Mouse (Mus musculus) cerebellum, adult 18-20 months (tissue): ENCODE measurements around the gene Ttyh1.

Source experiments
- DNase-seq, 2 experiments: peaks; one replicate each; pipeline ENCODE4 v3.0.0; 2021

The Ttyh1 gene

DNA sequence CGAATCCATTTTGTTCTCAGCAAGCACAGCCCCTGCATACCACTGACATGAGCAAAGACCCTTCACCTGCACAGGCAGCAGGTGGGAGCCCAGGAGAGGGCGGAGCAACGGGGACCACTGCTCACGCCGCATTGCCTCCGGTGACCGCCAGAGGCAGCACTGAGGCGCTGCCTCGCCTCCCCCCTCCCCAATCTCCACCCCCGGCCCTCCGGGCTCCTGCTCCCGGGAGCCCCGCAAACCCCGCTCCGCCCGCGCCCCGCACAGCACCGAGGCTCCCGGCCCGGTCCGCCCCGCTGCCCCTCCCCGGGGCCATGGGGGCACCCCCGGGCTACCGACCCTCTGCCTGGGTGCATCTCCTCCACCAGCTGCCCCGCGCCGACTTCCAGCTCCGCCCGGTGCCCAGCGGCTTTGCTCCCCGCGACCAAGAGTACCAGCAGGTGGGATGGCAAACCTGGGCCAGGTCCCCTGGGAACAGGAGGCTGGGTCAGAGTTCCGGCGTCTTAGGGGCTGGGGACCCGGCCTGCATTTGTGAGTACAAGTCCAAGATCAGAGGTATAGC is at the start of gene Ttyh1:
TSS of gene Ttyh1 (plus strand) at position 65 of the 559 bp plus-strand sequence.
- peak; percentile 75 to 88 for DNase-seq

- DNase-seq, result no peak
Observed at GRCm38 (mm10) chr7:4071066-4071465, 48.1 kb upstream of the Ttyh1 start.

- no peak for DNase-seq
Observed at GRCm38 (mm10) chr7:4073144-4073543, 46.1 kb upstream of the Ttyh1 start.

- DNase-seq, result no peak
Observed at GRCm38 (mm10) chr7:4079511-4079910, 39.7 kb upstream of the Ttyh1 start.

- DNase-seq, result no peak
Observed at GRCm38 (mm10) chr7:4080552-4080951, 38.7 kb upstream of the Ttyh1 start.

DNA sequence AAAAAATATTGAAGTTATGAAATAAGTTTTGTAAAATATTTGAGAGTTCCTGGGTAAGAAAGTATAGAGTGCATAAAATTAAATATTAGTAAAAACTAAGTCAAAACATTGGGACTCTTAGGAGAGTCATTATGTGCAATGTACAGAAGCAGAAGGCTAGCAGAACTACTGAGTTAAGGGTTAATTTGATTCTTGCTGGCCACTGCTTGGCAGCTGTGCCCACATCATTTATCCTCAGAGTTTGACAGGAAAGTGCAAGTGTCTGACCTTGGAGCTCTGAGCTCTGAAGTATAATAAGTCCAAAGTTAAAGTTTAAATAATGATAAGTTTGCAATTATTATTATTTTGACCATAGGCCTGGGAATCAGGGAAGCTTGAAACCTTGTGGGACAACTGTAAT is 37.5 kb upstream of the Ttyh1 start:
- DNase-seq, result no peak

DNA sequence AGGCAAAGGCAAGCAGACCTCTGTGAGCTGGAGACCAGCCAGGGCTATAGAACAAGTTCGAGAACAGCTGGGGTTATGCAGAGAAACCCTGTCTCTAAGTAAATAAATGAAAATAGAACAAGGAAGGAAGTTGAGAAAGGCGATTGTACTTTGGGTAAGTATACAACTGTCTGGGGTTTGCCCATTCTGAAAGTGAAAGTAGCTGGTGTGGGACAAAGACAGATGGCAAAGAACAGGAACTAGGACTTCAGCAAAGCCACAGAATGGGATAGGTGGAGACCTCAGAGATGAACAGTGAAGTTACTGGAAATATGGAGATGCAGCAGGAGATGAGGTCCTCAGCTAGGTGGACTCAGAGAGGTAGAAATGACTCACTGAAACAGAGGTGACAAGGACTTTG is 36.4 kb upstream of the Ttyh1 start:
- no peak for DNase-seq

DNA sequence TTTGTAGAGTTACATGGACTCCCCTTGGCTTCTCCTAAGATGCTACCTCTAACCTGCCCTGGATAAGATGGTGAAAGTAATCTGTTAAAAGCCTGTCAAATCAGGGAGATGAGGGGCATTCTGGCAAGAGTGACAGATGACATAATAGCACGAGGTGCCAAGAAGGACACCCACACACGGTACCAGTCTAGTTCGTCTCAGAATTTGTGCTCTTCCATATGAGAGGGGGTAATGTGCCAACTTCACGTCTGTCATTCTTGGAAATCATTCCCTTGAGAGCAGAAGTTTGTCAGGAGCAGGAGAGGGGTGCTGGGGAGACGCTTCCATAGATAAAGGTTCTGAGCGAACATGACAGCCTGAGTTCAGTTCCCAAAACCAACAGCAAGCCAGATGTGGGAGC is 35.0 kb upstream of the Ttyh1 start:
- DNase-seq, result no peak

DNA sequence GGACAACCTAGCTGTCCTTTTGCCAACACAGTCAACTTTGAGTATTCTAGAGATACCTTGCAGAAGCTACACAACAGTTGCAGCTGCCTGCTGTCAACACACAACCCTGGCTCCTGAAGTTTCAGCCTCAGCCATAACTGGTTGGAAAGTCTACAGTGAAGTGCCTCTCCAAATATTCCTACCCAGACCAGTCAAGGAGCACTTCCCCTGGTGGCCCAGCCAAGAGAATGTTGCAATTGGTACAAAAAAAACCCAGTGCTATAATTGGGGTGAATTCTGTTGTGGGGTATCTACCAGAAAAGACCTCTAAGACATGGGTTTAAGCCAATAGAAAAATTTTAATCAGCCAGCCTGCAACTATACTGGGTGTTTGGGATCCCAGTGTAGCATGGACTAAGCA is 33.6 kb upstream of the Ttyh1 start:
- DNase-seq, result no peak

DNA sequence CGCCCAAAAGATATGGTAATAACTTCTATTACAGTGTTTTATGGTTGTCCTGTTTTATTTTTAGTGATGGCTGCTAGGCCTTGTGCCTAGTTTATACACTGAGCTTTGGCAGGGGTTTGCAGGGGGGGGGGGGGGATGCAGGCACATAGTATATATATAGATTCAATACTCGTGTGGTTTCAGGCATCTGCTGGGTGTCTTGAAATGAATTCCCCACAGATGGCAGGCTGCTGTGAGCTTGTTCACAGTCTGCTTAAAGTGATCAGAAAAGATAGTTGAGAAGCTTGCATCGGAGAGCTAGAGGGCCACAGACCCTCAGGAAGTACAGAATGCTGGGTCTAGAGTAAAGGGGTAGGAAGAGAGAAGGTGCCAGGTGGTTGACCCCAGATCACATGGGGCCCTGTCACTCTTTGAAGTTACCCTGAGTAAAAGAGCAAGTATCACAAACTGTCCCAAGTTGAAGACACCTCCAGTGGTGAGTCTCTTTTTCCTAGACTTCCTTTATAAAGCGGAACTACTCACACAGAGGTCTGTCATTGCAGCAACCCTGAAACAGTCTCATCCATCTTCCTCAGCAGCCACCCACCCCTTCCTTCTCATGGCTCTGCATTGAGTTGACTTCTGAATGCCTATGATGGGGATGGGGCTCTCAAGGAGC is 31.8 kb upstream of the Ttyh1 start:
- no peak for DNase-seq

- no peak for DNase-seq
Observed at GRCm38 (mm10) chr7:4087896-4088480, 31.2 kb upstream of the Ttyh1 start.

DNA sequence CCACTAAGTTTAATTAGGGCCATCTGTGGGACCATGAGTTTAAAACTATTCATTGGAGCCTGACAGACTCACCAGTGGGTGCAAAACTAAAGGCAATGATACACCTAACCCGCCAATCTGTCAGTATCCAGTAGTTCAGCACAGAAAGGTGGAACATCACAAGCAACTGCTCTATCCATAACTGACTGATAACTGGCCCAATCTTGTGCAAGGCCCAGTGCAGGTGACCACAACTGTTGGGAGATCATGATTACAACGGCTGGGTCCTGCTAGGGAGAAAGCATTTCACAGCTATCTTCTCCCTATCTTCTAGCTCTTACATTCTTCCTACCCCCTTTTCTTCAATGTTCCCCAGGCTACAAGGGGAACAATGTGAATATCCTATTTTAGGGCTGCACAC is 30.5 kb upstream of the Ttyh1 start:
- DNase-seq, result no peak

GRCm38 (mm10) chr7:4091170-4091569 is 28.0 kb upstream of the Ttyh1 start:
- DNase-seq, result no peak

DNA sequence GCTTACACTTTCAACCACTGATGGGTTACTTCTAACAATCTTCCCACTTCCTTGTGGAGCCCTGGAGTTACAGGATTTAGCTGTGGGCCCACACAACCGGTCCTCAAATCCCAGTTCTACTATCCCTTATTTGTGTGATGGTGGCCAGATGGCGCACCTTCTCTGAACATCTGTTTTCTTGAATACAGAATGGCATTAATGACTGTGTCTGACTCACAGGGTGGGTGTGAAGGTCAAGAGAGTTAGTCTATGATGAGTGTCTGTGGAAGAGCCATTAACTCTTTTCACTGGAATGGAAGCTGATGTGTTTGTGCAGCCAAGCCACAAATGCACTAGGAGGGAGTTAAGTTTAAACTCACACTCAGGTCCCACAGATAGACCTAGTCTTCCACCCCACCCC is 20.9 kb upstream of the Ttyh1 start:
- no peak for DNase-seq

GRCm38 (mm10) chr7:4098832-4099231 is 20.4 kb upstream of the Ttyh1 start:
- no peak for DNase-seq

- DNase-seq, result no peak
Observed at GRCm38 (mm10) chr7:4101144-4101543, 18.1 kb upstream of the Ttyh1 start.

DNA sequence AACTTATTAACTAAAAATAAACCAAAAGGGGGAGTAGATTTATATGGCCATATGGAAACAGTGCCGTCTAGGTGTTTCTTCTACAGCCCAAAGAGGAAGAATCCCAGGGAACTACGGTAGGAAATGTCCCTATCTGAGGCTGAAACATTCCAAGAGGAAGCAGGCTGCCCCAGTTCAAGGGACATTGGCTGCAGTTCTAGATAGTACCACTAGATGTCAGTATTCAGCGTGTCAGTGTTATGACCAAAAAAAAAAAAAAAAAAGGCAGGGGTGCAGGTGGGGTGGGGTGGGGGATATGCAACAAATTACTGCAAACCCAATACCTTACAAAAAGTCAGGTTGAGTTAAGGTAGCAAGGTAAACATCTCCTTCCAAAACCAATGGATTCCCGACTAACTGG is 15.8 kb upstream of the Ttyh1 start:
- DNase-seq, result peak in 1 of 2 experiments; percentile 33

GRCm38 (mm10) chr7:4111766-4112165 is 7.4 kb upstream of the Ttyh1 start:
- no peak for DNase-seq

DNA sequence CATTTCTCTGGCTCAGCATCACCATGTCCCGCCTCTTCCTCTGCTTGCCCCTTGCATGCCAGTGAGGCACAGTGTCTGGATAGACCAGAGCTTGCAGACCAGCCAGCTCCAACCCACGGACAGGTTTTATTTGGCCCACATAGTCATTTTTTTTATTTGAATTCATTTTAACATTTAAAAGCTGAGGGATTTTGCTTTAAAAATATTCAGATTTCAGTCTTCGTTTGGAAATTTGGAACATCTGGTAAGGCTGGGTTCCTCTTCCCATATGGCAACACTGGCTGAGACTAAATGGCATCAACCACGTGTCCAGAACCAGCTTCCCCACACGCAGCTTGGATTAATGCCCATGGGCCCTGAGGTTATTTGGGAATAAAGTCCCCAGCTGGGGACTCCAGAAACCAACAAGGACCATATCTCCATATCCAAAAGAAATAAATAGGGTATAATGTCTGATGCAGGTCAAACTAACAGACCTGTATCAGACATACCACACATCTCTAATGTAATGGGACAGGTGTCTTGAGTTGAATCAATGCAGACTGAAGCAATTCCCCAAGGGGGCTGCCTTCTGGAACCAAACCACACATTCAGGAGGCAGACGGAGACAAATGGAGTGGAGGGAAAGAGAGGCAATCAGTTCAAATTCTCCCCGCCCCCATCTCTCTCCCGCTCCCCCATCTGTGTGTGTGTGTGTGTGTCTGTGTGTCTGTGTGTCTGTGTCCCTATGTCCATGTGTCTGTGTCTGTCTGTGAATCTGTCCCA is 2.0 kb upstream of the Ttyh1 start:
- DNase-seq, result no peak

DNA sequence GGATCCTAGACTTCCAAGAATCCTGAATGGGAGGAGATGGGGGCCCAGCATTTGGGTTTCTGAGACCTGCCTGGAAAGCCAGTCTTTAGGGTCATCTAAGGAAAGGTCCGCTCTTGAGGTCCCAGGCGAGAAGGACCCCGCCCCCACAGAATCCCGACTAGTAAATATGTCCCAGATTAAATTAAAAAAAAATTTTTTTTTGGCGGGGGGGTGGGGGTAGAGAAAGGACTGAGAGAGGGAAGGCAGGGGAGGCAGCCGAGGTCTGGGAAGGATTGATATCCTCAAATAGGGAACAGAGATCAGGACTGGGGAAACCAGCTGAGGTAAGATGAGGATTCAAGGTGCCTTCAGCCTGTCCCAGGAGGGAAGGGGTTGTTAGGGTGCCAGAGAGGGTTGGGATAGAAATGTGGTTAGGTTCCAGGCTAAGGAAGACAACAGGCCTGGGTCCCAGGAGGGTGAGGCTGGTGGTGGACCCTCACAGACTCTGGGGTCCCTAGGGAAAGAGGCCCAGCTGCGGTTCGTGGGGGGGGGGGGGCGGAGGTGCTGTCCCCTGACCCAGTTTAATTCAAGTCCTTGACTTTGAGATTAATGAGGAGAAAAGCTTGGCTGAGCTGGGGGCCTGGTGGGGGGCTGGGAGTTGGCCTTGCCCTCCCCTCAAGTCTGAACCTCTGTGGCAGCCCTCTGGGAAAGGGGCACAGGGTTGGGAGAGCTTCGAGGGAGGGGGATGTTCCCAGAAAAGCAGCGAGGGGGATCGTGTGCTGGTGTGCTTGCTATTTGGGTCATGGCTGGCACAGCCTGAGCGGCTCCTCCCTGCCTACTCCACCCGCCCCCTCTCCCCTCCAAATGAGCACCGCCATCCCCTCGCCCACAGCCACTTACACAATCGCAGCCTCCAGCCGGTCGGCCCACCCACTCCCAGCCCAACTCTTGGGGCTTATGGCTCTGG is 1.0 kb downstream of the Ttyh1 start:
- DNase-seq, result peak in 1 of 2 experiments; percentile 35

- DNase-seq, result peak in 1 of 2 experiments; percentile 18
Observed at GRCm38 (mm10) chr7:4122076-4122768, 3.0 kb downstream of the Ttyh1 start.

GRCm38 (mm10) chr7:4122783-4123182 is 3.6 kb downstream of the Ttyh1 start:
- peak in 1 of 2 experiments; percentile 12 for DNase-seq
